Mouse (Mus musculus): ENCODE results near the gene Ak5. TPM values are rescaled to one million over a fixed set of nuclear protein-coding genes. Genes with fewer than 3 reads are reported as not detected.

Gene Ak5
- polyA plus RNA-seq, 1 experiment from 2014 or later, result 1.5 TPM

DNA sequence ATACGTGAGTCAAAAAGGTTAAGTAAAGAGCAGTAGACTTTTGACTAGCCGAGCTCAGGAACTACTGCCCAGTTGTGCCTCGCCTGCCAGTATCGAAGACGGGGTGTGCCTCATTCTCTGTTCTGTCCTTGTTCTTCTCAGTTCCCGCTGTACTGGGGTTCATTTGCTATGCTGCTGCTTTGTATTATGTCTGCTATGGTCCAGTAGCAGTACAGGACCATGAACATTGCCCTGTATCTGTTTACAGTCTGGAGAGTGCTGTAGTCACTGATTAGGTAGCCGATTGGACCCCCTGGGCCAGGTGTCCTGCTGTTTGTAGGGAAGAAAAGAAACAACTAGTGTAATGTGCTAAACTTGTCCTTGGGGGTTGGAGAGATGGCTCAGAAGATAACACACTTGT is 230.1 kb downstream of the Ak5 start:
- no peaks in the 10 kb centered on the region for H3K27me3 ChIP-seq
- 0 out of 2 replicates have a peak, but pooled peaks cover 11% of the 10 kb centered on the region for H3K36me3 ChIP-seq
- H3K27ac ChIP-seq (replicated peaks), result no peak overlapping the region
- H3K4me3 ChIP-seq, result no peak overlapping the region
- no peak overlapping the region for H3K9ac ChIP-seq (replicated peaks)
- H3K4me2 ChIP-seq (replicated peaks), result no peak overlapping the region
- no peaks in the 10 kb centered on the region for H3K9me3 ChIP-seq
- no peaks in the 10 kb centered on the region for H3K4me1 ChIP-seq
- ATAC-seq (ENCODE audit: low FRiP score, low read depth), result no peak
- WGBS, result 96% methylated on average over 7 of the region's 7 CpGs

DNA sequence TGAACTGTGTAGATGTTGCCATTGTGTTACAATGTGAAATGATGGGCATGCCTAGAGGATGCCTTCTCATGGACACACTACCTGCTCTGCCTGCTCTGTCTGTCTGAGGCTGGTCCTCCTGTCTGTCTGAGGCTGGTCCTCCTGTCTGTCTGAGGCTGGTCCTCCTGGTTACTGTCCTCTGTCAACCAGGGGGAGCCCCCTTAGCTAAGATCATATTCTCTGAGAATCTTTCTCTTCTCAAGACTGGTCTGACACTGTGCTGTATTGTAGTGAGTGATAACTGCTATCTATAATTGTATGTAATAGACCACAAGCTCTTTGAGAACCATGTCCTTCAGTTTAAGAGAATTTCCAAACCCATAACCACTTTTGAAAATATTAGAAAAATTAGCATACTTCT is 232.6 kb downstream of the Ak5 start:
- H3K27ac ChIP-seq (replicated peaks), result no peak overlapping the region
- H3K36me3 ChIP-seq, result 0 out of 2 replicates have a peak, but pooled peaks cover 11% of the 10 kb centered on the region
- ATAC-seq (ENCODE audit: low FRiP score, low read depth), result no peak

DNA sequence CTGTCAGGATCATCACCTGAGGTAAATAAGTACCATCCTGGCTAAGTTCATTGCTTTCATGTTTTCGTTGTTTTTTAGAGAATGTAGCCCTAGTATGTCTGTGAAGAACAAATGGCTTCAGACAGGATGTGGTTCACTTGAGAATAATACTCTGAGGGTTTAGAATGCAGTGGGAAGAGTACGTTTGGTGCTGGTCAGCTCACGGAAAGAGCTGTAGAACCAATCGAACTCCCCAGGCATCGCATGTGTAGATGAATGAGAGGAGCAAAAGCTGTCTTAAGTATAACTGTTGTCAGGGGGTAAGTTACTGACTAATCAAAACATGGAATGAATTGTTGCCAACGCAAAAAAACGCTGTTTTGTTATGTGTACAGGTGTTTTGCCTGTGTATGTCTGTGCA is 235.5 kb downstream of the Ak5 start:
- no peak overlapping the region for H3K4me2 ChIP-seq (replicated peaks)
- no peaks in the 10 kb centered on the region for H3K9me3 ChIP-seq
- no peak overlapping the region for H3K27ac ChIP-seq (replicated peaks)
- no peaks in the 10 kb centered on the region for H3K27me3 ChIP-seq
- peaks cover 18% of the 10 kb centered on the region for H3K36me3 ChIP-seq
- H3K9ac ChIP-seq (replicated peaks), result no peak overlapping the region
- 97% methylated on average over 7 of the region's 7 CpGs for WGBS
- H3K4me1 ChIP-seq, result no peaks in the 10 kb centered on the region
- no peak overlapping the region for H3K4me3 ChIP-seq
- ATAC-seq (ENCODE audit: low FRiP score, low read depth), result no peak

More for the DNA sequence above, 232.6 kb downstream of the Ak5 start:
- H3K4me2 ChIP-seq (replicated peaks), result no peak overlapping the region
- no peak overlapping the region for H3K9ac ChIP-seq (replicated peaks)
- H3K4me1 ChIP-seq, result no peaks in the 10 kb centered on the region
- no peak overlapping the region for H3K4me3 ChIP-seq
- H3K27me3 ChIP-seq, result no peaks in the 10 kb centered on the region
- no peaks in the 10 kb centered on the region for H3K9me3 ChIP-seq

DNA sequence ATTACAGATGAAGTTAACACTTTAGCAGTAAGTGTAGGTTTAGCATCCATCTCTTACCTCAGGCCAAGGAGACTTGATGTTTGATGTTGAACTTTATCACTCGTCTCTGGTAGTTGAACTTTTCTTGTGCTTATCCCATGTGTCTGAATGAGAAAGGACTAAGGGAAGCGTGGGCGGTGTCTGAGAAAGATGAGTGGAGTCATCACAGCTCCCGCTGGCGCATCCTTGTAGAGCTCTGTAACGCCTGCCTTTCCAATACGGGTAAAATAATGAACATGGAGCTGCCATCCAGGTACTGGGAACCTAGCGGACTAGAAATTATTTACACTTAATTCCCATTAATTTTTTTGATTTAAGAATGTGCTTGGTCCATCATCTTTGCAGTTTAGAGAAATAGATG is 239.2 kb downstream of the Ak5 start:
- no peak overlapping the region for H3K27ac ChIP-seq (replicated peaks)
- no peak for ATAC-seq (ENCODE audit: low FRiP score, low read depth)
- no peak overlapping the region for H3K4me3 ChIP-seq
- H3K36me3 ChIP-seq, result peaks cover 19% of the 10 kb centered on the region
- no peaks in the 10 kb centered on the region for H3K9me3 ChIP-seq
- no peak overlapping the region for H3K4me2 ChIP-seq (replicated peaks)
- no peaks in the 10 kb centered on the region for H3K27me3 ChIP-seq
- H3K9ac ChIP-seq (replicated peaks), result no peak overlapping the region
- 96% methylated on average over 8 of the region's 8 CpGs for WGBS
- H3K4me1 ChIP-seq, result no peaks in the 10 kb centered on the region

Other genes with a start within 250 kb of the Ak5 start
- 41.5 and 42.3 TPM in 2 replicates for gene Pigk, start 45.7 kb upstream of the Ak5 start, polyA plus RNA-seq (2016; fragmentation: Nextera tagmentation; extraction: Ambion mirVana)

Data from midbrain, embryonic 12.5 days (tissue).